Mouse (Mus musculus): ENCODE data around the gene Pcbd1.

GRCm38 (mm10) chr10:61086502-61086901, 2.6 kb upstream of the Pcbd1 start:
- no peak for TF ChIP-seq POLR2A (IDR thresholded peaks at IDR 0.05; ENCODE audit: extremely low read depth, insufficient read depth, low read length)
- TF ChIP-seq CTCF (IDR thresholded peaks at IDR 0.05; ENCODE audit: extremely low read depth, insufficient read depth, low read length) = no peak
